In genomic region chr4:134684637-134685338, GRCm38 (mm10) we compare ENCODE assay signal across 11 mouse cellular contexts. TPM values are rescaled to one million over a fixed set of nuclear protein-coding genes. Genes with fewer than 3 reads are reported as not detected.
A peak's percentile ranks its signal among the peaks of the same experiment; 100 is the strongest.
DNase-seq lines count a peak whose midpoint lies in the region; ATAC-seq and TF ChIP-seq lines count a peak whose summit lies in the region.
"Had no signal": no experiment of that assay in that cellular context is flagged by ENCODE, and none has a peak within 500 bp of the region (broad histone marks: within the 10 kb centered on the region; RNA-seq: fewer than 3 reads in every experiment).

No protein-coding gene starts in this region.

- TF ChIP-seq POLR2A in brain, embryonic 14.5 days (IDR thresholded peaks at IDR 0.05; ENCODE audit: borderline replicate concordance, extremely low read depth, insufficient read depth, insufficient read length, poor library complexity, severe bottlenecking): no peak

- H3K9ac ChIP-seq in intestine, postnatal 0 days (ENCODE audit: low read depth, low read length): no peak overlapping the region
- H3K9ac ChIP-seq in intestine, embryonic 15.5 days: no peak overlapping the region
- no peak overlapping the region for H3K9ac ChIP-seq in midbrain, postnatal 0 days (replicated peaks; ENCODE audit: low read length, poor library complexity, severe bottlenecking)

- no peaks in the 10 kb centered on the region for H3K9me3 ChIP-seq in intestine, postnatal 0 days (ENCODE audit: control insufficient read depth)
- no peaks in the 10 kb centered on the region for H3K9me3 ChIP-seq in intestine, embryonic 15.5 days
- H3K9me3 ChIP-seq in midbrain, postnatal 0 days (ENCODE audit: low read length): no peaks in the 10 kb centered on the region
- peaks cover 16% of the 10 kb centered on the region for H3K9me3 ChIP-seq in midbrain, embryonic 10.5 days (replicated peaks)

- H3K27ac ChIP-seq in intestine, postnatal 0 days (ENCODE audit: low read depth, low read length): no peak overlapping the region
- no peak overlapping the region for H3K27ac ChIP-seq in intestine, embryonic 15.5 days
- no peak overlapping the region for H3K27ac ChIP-seq in midbrain, postnatal 0 days (ENCODE audit: low read depth, low read length)
- no peak overlapping the region for H3K27ac ChIP-seq in midbrain, embryonic 10.5 days (replicated peaks)

- no peak for DNase-seq in midbrain, postnatal 0 days (ENCODE audit: low spot score)
- no peak for DNase-seq in midbrain, embryonic 10.5 days (ENCODE audit: low spot score)
- no peak for DNase-seq in brain, embryonic 14.5 days (ENCODE audit: low read depth)
- peak; percentile 71 for DNase-seq in testis, postnatal 14 days (ENCODE audit: low spot score)
- no peak for DNase-seq in urinary bladder, adult 18-20 months (ENCODE audit: low spot score in 2 of 2)
- DNase-seq: layer of hippocampus, adult 9-11 months; right cerebral cortex, postnatal 25 days; thymus, postnatal 25 days had no signal

- no peaks in the 10 kb centered on the region; the same call in 1 of the 2 replicates for H3K4me1 ChIP-seq in intestine, postnatal 0 days (replicated peaks; ENCODE audit: control insufficient read depth, insufficient read depth, low read length)
- H3K4me1 ChIP-seq in intestine, embryonic 15.5 days (replicated peaks): peaks cover 16% of the 10 kb centered on the region
- H3K4me1 ChIP-seq in midbrain, postnatal 0 days (ENCODE audit: insufficient read depth, low read length): no peaks in the 10 kb centered on the region
- H3K4me1 ChIP-seq in midbrain, embryonic 10.5 days: peaks cover 25% of the 10 kb centered on the region

- WGBS in intestine, postnatal 0 days: 76% methylated on average over 9 of the region's 9 CpGs
- 77% methylated on average over 9 of the region's 9 CpGs for WGBS in intestine, embryonic 15.5 days
- 83% methylated on average over 9 of the region's 9 CpGs for WGBS in midbrain, postnatal 0 days
- WGBS in midbrain, embryonic 10.5 days: 84% methylated on average over 9 of the region's 9 CpGs

- no peak overlapping the region for H3K4me2 ChIP-seq in intestine, postnatal 0 days (replicated peaks; ENCODE audit: low read depth)
- no peak overlapping the region for H3K4me2 ChIP-seq in intestine, embryonic 15.5 days (replicated peaks)
- no peak overlapping the region for H3K4me2 ChIP-seq in midbrain, postnatal 0 days (ENCODE audit: low read depth, low read length, poor library complexity, severe bottlenecking)

- H3K27me3 ChIP-seq in intestine, postnatal 0 days (replicated peaks; ENCODE audit: control insufficient read depth, insufficient read depth, low read length): no peaks in the 10 kb centered on the region
- no peaks in the 10 kb centered on the region for H3K27me3 ChIP-seq in intestine, embryonic 15.5 days (replicated peaks)
- no peaks in the 10 kb centered on the region for H3K27me3 ChIP-seq in midbrain, postnatal 0 days (ENCODE audit: insufficient read depth, low read length)
- H3K27me3 ChIP-seq in midbrain, embryonic 10.5 days (ENCODE audit: low read depth, poor library complexity, severe bottlenecking): peaks cover 3% of the 10 kb centered on the region; the same call in 1 of the 2 replicates

- TF ChIP-seq CTCF in intestine, postnatal 0 days (IDR thresholded peaks at IDR 0.05; ENCODE audit: low read depth): peak; percentile 53
- peak; percentile 58 for TF ChIP-seq CTCF in midbrain, postnatal 0 days (IDR thresholded peaks at IDR 0.05)
- TF ChIP-seq CTCF in brain, embryonic 14.5 days (IDR thresholded peaks at IDR 0.05; ENCODE audit: borderline replicate concordance, extremely low read depth, insufficient read depth, insufficient read length): peak; percentile 44; the same call in 1 of the 2 replicates

- no peaks in the 10 kb centered on the region for H3K36me3 ChIP-seq in intestine, postnatal 0 days (ENCODE audit: control insufficient read depth, insufficient read depth)
- no peaks in the 10 kb centered on the region for H3K36me3 ChIP-seq in intestine, embryonic 15.5 days
- H3K36me3 ChIP-seq in midbrain, postnatal 0 days (ENCODE audit: insufficient read depth, low read length): no peaks in the 10 kb centered on the region
- H3K36me3 ChIP-seq in midbrain, embryonic 10.5 days: peaks cover 12% of the 10 kb centered on the region; the same call in 1 of the 2 replicates

- no peak overlapping the region for H3K4me3 ChIP-seq in intestine, postnatal 0 days (ENCODE audit: low read depth, low read length)
- H3K4me3 ChIP-seq in intestine, embryonic 15.5 days (replicated peaks): no peak overlapping the region
- no peak overlapping the region for H3K4me3 ChIP-seq in midbrain, postnatal 0 days (ENCODE audit: low read depth, low read length)
- no peak overlapping the region for H3K4me3 ChIP-seq in midbrain, embryonic 10.5 days

- no peak for ATAC-seq in intestine, postnatal 0 days
- no peak for ATAC-seq in intestine, embryonic 15.5 days
- no peak for ATAC-seq in midbrain, postnatal 0 days (ENCODE audit: low FRiP score)
- ATAC-seq: intestine, embryonic 16.5 days had no signal

RNA-seq across cellular contexts. Expression of gene Man1c1, which starts 19.3 kb away (rescaled TPM):
- 1.7 TPM in 2 replicates for polyA plus RNA-seq in intestine, postnatal 0 days (2015; fragmentation: Nextera tagmentation; extraction: Ambion mirVana)
- polyA plus RNA-seq in intestine, embryonic 15.5 days (2015; fragmentation: Nextera tagmentation; extraction: Ambion mirVana): 3.0 TPM in 2 replicates
- 17.1 and 28.7 TPM in 2 replicates for total RNA-seq in midbrain, postnatal 0 days (2014; rRNA removed)
- polyA plus RNA-seq in midbrain, postnatal 0 days (2015; fragmentation: Nextera tagmentation; extraction: Ambion mirVana): 2.7 and 3.4 TPM in 2 replicates
- 2.8 and 3.1 TPM in 2 replicates for polyA plus RNA-seq in midbrain, embryonic 10.5 days (2016; fragmentation: Nextera tagmentation; extraction: Ambion mirVana)
- polyA plus RNA-seq in brain, embryonic 14.5 days (2012; rRNA removed): 5.0 and 10.7 TPM in 2 replicates
